Mouse (Mus musculus): ENCODE data around the gene Crcp. TPM values are rescaled to one million over a fixed set of nuclear protein-coding genes. Genes with fewer than 3 reads are reported as not detected.

Gene Crcp
- polyA plus RNA-seq, 1 experiment = 56.5 TPM

DNA sequence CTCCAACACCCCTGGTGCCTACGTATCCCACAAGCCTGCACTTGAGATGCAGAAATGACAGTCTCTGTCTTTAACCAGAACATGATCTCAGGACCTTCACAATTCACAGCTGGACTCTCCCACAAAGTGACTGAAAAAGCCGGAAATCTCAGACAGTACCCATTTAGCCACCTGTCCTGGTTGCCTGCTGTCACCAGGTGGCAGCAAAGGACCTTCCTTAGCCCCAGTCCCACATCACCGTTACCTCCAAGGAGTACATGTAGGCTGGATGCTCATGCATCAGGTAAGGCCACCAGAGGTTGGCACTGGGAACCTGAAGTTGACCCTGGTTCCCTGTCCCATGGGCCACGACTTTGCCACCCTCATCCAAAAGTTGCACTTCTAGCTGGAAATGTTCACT lies 30.0 kb upstream of the Crcp start:
- H3K36me3 ChIP-seq (ENCODE audit: control insufficient read depth, insufficient read depth, low read length) = no peaks in the 10 kb centered on the region
- H3K27ac ChIP-seq (ENCODE audit: control insufficient read depth, insufficient read depth, low read depth, low read length) = no peak overlapping the region
- H3K4me1 ChIP-seq (ENCODE audit: control insufficient read depth, insufficient read depth, low read length) = peaks cover 17% of the 10 kb centered on the region
- no peak for TF ChIP-seq POLR2A (IDR thresholded peaks at IDR 0.05; ENCODE audit: control insufficient read depth, low read depth, low read length)
- peak; percentile 78; the same call in 1 of the 2 replicates for TF ChIP-seq CTCF (IDR thresholded peaks at IDR 0.05; ENCODE audit: control insufficient read depth, insufficient read depth, insufficient replicate concordance, low read depth, low read length)
- H3K27me3 ChIP-seq (ENCODE audit: control insufficient read depth, insufficient read depth, low read length) = 0 out of 2 replicates have a peak, but pooled peaks cover 3% of the 10 kb centered on the region
- no peak overlapping the region for H3K4me3 ChIP-seq (ENCODE audit: control insufficient read depth, low read depth, low read length)

GRCm38 (mm10) chr5:130000735-130001134 lies 28.4 kb upstream of the Crcp start:
- H3K4me1 ChIP-seq (ENCODE audit: control insufficient read depth, insufficient read depth, low read length) = peaks cover 17% of the 10 kb centered on the region
- H3K36me3 ChIP-seq (ENCODE audit: control insufficient read depth, insufficient read depth, low read length) = no peaks in the 10 kb centered on the region
- TF ChIP-seq CTCF (IDR thresholded peaks at IDR 0.05; ENCODE audit: control insufficient read depth, insufficient read depth, insufficient replicate concordance, low read depth, low read length) (no peak), POLR2A (IDR thresholded peaks at IDR 0.05; ENCODE audit: control insufficient read depth, low read depth, low read length) (no peak)
- no peak overlapping the region for H3K27ac ChIP-seq (ENCODE audit: control insufficient read depth, insufficient read depth, low read depth, low read length)
- 0 out of 2 replicates have a peak, but pooled peaks cover 3% of the 10 kb centered on the region for H3K27me3 ChIP-seq (ENCODE audit: control insufficient read depth, insufficient read depth, low read length)
- no peak overlapping the region for H3K4me3 ChIP-seq (ENCODE audit: control insufficient read depth, low read depth, low read length)

GRCm38 (mm10) chr5:130001356-130001987 lies 27.6 kb upstream of the Crcp start:
- TF ChIP-seq CTCF (IDR thresholded peaks at IDR 0.05; ENCODE audit: control insufficient read depth, insufficient read depth, insufficient replicate concordance, low read depth, low read length) = no peak
- TF ChIP-seq POLR2A (IDR thresholded peaks at IDR 0.05; ENCODE audit: control insufficient read depth, low read depth, low read length) = no peak
- Histone ChIP-seq H3K27me3 (ENCODE audit: control insufficient read depth, insufficient read depth, low read length) (0 out of 2 replicates have a peak, but pooled peaks cover 3% of the 10 kb centered on the region), H3K4me3 (ENCODE audit: control insufficient read depth, low read depth, low read length) (peak overlapping the region; percentile 9), H3K27ac (ENCODE audit: control insufficient read depth, insufficient read depth, low read depth, low read length) (no peak overlapping the region), H3K36me3 (ENCODE audit: control insufficient read depth, insufficient read depth, low read length) (no peaks in the 10 kb centered on the region), H3K4me1 (ENCODE audit: control insufficient read depth, insufficient read depth, low read length) (peaks cover 17% of the 10 kb centered on the region)

DNA sequence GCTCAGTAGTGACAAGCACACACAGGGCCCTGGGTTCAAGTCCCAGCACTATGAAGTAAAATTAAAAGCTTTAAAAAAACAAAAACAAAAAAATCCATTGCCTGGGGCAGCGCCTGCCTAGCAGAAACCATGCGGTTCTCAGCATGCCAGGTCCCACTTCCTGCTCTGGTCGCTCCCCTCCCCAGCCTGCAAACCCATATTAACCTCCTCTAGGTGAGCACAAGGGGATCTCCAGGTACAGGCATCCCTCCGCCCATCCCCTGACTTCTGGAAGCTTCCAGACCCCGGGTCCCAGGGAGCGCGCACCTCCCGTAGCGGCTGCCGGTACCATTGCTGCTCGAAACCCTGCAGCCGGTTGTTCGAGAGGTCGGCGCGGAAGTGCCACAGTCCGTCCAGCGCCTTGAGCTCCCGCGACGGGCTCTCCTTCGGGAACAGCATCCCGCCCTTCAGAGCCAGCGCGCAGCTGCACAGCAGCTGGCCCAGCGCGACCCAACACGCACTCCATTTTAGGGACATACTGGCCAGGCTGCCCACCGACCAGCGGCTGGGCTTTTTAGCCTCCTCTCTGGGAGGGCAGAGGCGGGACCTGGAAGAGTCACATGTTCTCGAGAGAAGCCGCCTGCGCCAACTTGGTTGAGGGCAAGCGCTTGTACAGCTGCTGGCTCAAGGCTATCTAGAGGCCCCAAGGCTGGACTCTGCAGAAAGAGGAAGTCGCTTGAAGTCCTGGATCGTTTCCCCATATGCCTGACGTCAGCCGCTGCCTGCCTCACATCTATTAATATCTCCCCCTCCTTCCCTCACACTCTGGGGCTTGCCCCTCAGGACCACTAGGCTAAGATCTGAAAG lies 26.6 kb upstream of the Crcp start, which contains the start of gene Gusb:
Gene Gusb, minus strand, starts transcription at position 749 of the 846 bp plus-strand sequence.
- TF ChIP-seq POLR2A (IDR thresholded peaks at IDR 0.05; ENCODE audit: control insufficient read depth, low read depth, low read length) = peak; percentile 32
- TF ChIP-seq CTCF (IDR thresholded peaks at IDR 0.05; ENCODE audit: control insufficient read depth, insufficient read depth, insufficient replicate concordance, low read depth, low read length) = no peak
- Histone ChIP-seq H3K36me3 (ENCODE audit: control insufficient read depth, insufficient read depth, low read length) (no peaks in the 10 kb centered on the region), H3K4me1 (ENCODE audit: control insufficient read depth, insufficient read depth, low read length) (peaks cover 17% of the 10 kb centered on the region), H3K27ac (ENCODE audit: control insufficient read depth, insufficient read depth, low read depth, low read length) (peak within 1 kb of the TSS; percentile 75), H3K4me3 (ENCODE audit: control insufficient read depth, low read depth, low read length) (peak within 1 kb of the TSS; percentile 95), H3K27me3 (ENCODE audit: control insufficient read depth, insufficient read depth, low read length) (0 out of 2 replicates have a peak, but pooled peaks cover 3% of the 10 kb centered on the region)

DNA sequence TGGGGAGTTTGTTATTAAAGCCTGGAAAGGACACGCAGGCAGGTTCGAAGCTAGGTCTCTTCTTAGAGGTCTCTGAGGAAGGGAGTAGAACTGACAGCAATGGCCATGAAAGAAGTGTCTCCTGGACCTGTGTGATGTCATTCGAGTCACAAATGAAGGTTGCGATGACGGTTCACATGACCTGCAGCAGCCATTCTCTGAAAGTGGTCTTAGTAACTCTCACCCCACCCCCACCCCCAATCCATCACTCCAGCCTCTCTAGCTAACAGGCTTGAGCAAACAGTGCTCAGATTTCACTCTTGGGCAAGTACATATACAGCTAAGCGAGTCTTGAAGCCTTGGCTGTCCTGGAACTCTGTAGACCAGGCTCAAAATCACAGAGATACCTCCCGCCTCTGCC lies 25.9 kb upstream of the Crcp start:
- Histone ChIP-seq H3K27ac (ENCODE audit: control insufficient read depth, insufficient read depth, low read depth, low read length) (peak overlapping the region; percentile 75), H3K4me3 (ENCODE audit: control insufficient read depth, low read depth, low read length) (peak overlapping the region; percentile 95), H3K27me3 (ENCODE audit: control insufficient read depth, insufficient read depth, low read length) (0 out of 2 replicates have a peak, but pooled peaks cover 3% of the 10 kb centered on the region), H3K4me1 (ENCODE audit: control insufficient read depth, insufficient read depth, low read length) (peaks cover 13% of the 10 kb centered on the region), H3K36me3 (ENCODE audit: control insufficient read depth, insufficient read depth, low read length) (no peaks in the 10 kb centered on the region)
- no peak for TF ChIP-seq POLR2A (IDR thresholded peaks at IDR 0.05; ENCODE audit: control insufficient read depth, low read depth, low read length)
- TF ChIP-seq CTCF (IDR thresholded peaks at IDR 0.05; ENCODE audit: control insufficient read depth, insufficient read depth, insufficient replicate concordance, low read depth, low read length) = no peak

DNA sequence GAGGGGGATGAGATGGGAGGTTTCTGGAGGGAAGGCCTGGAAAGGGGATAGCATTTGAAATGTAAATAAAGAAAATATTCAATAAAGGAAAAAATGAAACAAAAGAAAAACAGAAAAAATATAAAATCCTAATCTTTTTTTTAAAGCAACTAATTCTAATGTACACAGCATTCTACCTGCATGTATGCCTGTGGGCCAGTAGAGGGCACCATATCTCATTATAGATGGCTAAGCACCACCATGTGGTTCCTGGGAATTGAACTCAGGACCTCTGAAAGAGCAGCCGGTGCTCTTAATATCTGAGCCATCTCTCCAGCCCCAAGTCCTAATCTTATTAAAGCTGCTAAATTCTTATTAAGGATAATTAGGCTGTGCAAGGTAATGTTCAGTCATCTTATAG lies 21.7 kb upstream of the Crcp start:
- TF ChIP-seq POLR2A (IDR thresholded peaks at IDR 0.05; ENCODE audit: control insufficient read depth, low read depth, low read length) (no peak), CTCF (IDR thresholded peaks at IDR 0.05; ENCODE audit: control insufficient read depth, insufficient read depth, insufficient replicate concordance, low read depth, low read length) (no peak)
- no peak overlapping the region for H3K27ac ChIP-seq (ENCODE audit: control insufficient read depth, insufficient read depth, low read depth, low read length)

GRCm38 (mm10) chr5:130008034-130008590 lies 21.0 kb upstream of the Crcp start:
- H3K27ac ChIP-seq (ENCODE audit: control insufficient read depth, insufficient read depth, low read depth, low read length) = no peak overlapping the region
- no peak overlapping the region for H3K4me3 ChIP-seq (ENCODE audit: control insufficient read depth, low read depth, low read length)
- H3K27me3 ChIP-seq (ENCODE audit: control insufficient read depth, insufficient read depth, low read length) = 0 out of 2 replicates have a peak, but pooled peaks cover under 1% of the 10 kb centered on the region
- no peak for TF ChIP-seq CTCF (IDR thresholded peaks at IDR 0.05; ENCODE audit: control insufficient read depth, insufficient read depth, insufficient replicate concordance, low read depth, low read length)
- TF ChIP-seq POLR2A (IDR thresholded peaks at IDR 0.05; ENCODE audit: control insufficient read depth, low read depth, low read length) = no peak
- H3K36me3 ChIP-seq (ENCODE audit: control insufficient read depth, insufficient read depth, low read length) = no peaks in the 10 kb centered on the region
- H3K4me1 ChIP-seq (ENCODE audit: control insufficient read depth, insufficient read depth, low read length) = peaks cover 3% of the 10 kb centered on the region

More for the DNA sequence above, 21.7 kb upstream of the Crcp start:
- Histone ChIP-seq H3K4me3 (ENCODE audit: control insufficient read depth, low read depth, low read length) (no peak overlapping the region), H3K36me3 (ENCODE audit: control insufficient read depth, insufficient read depth, low read length) (no peaks in the 10 kb centered on the region), H3K4me1 (ENCODE audit: control insufficient read depth, insufficient read depth, low read length) (peaks cover 10% of the 10 kb centered on the region), H3K27me3 (ENCODE audit: control insufficient read depth, insufficient read depth, low read length) (0 out of 2 replicates have a peak, but pooled peaks cover 3% of the 10 kb centered on the region)
